Mouse (Mus musculus) gastrocnemius, adult 8-10 months (tissue): Measurements from ENCODE around the gene Gm45717. TPM values are rescaled to one million over a fixed set of nuclear protein-coding genes. Genes with fewer than 3 reads are reported as not detected.

Source experiments
- DNase-seq, 2 experiments: peaks; one replicate each; pipeline ENCODE4 v3.0.0; 2022; ENCODE audit warnings: low spot score in 2 of 2
- total RNA-seq, 4 experiments: library from RNA; stranded (reverse); gene quantifications; 2 replicates each; pipeline ENCODE4 v1.2.4; 2022

Gm45717 gene
- total RNA-seq, 4 experiments from 2014 or later = not detected

DNA sequence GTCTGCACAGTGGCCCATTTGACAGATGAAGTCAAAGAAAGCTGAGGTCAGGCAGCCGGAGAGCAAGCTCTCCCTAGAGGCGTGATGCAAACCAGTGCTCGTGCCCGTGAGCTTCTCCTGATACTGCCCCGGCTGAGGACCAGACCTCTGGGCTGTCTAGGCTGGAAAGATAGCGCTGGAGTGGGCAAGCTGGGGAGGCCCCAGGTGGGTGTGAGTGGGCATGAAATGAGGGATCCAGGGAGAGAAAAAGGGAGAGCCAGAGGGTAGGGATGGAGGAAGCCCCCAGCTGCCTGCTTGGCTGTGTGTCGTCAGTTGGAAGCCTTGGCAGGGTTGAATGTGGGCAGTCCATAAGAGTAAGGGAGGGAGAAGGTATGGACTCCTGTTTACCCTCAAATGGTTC is 11.5 kb downstream of the Gm45717 start:
- DNase-seq = no peak

- DNase-seq = no peak
Measured at GRCm38 (mm10) chr7:140943356-140943755, 12.4 kb downstream of the Gm45717 start.

DNA sequence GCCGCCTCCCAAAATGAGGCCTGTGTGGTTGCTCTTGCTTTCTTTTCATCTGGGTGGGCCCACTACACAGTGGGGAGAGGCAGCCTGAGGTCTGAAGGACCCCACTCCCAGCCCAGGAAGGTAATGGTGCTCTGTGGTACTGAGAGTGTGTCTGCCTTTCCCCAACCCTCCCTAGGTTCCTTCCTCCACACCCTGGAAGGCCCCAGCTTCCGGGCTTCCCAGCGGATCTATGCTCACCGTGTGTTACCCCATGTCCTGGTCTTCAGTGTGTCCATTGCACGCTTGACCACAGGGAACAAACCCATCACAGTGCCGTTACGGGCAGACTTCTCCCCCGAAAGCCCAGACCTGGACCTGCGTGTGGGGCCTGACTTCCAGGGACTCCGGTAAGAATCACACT is 12.9 kb downstream of the Gm45717 start:
- no peak for DNase-seq

- DNase-seq = no peak
Measured at GRCm38 (mm10) chr7:140942341-140942740, 13.4 kb downstream of the Gm45717 start.

DNA sequence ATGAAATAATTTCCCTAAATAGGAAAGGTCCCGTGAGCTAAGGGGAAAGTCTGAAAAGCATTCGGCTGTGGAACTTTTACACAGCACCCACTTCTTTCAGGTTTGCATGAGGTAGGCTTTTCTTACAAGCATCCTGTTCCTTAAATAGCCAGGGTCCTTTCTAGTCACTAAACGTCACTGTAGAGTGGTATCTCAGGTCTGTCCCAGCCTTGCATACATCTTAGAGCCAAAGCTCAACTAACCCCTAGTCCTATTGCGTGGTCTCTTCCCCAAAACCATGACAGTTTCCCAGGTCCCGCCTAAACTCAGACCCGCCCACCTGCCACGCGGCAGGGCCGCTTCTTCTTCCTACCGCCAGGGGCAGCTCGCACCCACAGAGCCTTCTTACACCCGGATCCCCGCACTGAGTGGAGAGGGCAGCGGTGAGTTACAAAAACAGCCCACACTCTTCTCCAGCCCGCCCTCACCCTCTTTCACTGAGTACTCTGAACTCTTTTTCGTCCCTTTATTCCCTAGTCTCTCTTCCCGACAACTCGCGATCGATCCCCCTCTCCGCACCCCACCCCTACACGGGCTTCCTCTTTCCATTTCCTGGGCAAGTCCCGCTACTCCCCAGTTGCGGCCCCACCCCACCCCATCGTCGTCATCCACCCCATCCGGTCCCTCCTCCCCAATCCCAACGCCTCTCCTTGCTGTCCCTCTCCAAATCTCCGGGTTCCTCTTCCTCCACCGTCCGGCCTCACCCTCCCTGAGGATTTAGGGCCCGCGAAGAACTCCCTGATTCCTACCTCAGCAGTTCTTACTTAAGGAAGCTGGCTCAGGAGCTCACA is 14.3 kb downstream of the Gm45717 start, which contains the start of gene Pgghg:
Gene Pgghg, plus strand, starts transcription at position 170 of the 830 bp plus-strand sequence.
- peak; percentile 71 to 77 for DNase-seq

- peak in 1 of 2 experiments; percentile 52 for DNase-seq
Measured at GRCm38 (mm10) chr7:140939669-140940171, 16.0 kb downstream of the Gm45717 start.

GRCm38 (mm10) chr7:140938896-140939295 is 16.8 kb downstream of the Gm45717 start:
- DNase-seq = no peak

DNA sequence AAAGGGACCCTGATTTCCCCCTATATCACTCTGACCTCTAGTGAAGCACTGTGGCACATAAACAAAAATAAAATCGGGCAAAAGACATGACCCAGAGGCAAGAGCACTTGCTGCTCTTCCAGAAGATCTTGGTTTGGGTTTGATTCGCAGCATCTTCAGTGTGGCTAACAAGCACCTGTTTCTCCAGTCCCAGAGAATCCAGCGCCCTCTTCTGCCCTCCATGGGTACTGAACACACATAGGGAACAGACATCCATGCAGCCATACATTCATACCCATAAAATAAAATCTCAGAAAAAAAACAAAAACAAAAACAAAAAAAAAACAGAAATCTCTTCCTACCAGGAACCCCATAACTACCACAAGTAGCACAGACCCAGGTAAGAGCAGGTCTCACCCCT is 17.3 kb downstream of the Gm45717 start:
- no peak for DNase-seq

DNA sequence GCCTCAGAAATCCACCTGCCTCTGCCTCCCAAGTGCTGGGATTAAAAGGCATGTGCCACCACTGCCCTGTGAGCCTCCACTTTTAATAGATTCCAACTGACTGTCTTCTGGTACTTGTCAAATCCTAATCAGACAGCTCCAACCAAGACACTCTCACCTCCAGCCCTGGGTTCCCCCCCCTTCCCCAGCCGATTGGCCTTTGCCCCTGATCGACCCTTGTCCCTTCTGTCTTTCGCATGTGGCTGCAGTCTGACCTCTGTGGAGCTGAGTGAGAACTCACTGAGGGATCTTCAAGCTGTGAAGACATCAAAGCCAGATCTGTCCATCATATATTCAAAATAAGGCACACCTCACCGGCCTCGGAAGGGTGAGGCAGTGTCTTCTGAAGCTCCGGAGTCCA is 28.6 kb downstream of the Gm45717 start:
- no peak for DNase-seq

DNA sequence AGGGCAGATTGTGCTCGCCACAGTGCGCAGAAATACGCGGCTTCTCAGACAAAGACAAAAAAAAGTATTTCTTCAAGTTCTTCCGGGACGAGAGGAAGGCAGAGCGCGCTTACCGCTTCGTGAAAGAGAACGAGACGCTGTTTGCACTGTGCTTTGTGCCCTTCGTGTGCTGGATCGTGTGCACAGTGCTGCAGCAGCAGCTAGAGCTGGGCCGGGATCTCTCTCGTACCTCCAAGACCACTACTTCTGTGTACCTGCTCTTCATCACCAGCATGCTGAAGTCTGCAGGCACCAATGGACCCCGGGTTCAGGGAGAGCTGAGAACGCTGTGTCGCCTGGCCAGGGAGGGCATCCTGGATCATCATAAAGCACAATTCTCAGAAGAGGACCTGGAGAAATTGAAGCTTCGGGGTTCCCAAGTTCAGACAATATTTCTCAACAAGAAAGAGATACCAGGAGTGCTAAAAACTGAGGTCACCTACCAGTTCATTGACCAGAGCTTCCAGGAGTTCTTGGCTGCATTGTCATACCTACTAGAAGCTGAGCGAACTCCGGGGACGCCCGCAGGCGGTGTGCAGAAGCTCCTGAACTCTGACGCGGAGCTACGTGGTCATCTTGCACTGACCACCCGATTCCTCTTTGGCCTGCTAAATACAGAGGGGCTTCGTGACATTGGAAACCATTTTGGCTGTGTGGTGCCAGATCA is 32.5 kb downstream of the Gm45717 start:
- no peak for DNase-seq

- DNase-seq = no peak
Measured at GRCm38 (mm10) chr7:140922398-140923069, 33.2 kb downstream of the Gm45717 start.

- DNase-seq = no peak
Measured at GRCm38 (mm10) chr7:140921225-140921975, 34.3 kb downstream of the Gm45717 start.

DNA sequence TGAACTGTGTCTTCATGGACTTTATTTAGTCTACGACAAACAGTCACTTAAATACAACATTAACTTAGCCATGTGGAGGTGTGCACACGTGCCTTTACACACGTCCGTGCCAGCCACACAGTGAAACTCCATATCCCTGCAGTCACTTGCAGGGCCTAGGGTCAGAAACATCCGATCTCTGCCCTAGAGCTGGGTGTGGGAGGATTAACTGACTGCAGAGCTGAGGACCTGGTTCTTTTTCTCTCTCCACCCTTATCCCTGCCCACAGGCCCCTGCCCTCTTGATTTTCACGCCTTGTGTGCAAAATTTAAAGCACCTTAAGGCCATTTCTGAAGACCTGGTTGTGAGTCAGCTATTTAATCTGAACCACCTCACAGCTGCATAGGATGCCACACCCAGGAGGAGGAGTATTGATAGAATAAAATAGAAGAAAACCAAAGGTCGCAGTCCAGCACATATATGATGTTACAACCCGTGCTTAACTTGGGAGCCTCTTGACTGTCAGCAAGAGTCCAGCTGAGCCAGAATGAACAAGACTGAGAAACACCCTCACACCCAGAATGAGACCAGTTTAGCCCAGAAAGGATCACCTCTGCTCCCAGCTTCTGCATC is 35.2 kb downstream of the Gm45717 start, which contains the start of gene Nlrp6:
Gene Nlrp6, plus strand, starts transcription at position 485 of the 612 bp plus-strand sequence.
- DNase-seq = no peak

DNA sequence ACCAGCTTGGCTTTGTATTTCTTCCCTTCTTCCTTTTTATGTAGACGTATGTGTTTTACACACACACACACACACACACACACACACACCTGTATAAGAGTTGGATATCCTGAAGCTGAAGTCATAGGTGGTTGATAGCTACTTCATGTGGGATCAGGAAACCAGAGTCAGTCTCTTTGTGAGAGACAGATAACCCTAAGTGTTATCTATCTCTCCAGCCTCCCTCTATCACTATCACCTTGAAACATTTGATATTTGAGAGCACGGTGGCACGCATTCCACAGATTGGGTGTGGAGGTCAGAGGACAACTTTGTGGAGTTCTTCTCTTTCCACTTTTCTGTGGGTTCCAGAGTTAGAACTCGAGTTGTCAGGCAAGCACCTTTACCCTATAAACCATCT is 35.8 kb downstream of the Gm45717 start:
- DNase-seq = no peak

DNA sequence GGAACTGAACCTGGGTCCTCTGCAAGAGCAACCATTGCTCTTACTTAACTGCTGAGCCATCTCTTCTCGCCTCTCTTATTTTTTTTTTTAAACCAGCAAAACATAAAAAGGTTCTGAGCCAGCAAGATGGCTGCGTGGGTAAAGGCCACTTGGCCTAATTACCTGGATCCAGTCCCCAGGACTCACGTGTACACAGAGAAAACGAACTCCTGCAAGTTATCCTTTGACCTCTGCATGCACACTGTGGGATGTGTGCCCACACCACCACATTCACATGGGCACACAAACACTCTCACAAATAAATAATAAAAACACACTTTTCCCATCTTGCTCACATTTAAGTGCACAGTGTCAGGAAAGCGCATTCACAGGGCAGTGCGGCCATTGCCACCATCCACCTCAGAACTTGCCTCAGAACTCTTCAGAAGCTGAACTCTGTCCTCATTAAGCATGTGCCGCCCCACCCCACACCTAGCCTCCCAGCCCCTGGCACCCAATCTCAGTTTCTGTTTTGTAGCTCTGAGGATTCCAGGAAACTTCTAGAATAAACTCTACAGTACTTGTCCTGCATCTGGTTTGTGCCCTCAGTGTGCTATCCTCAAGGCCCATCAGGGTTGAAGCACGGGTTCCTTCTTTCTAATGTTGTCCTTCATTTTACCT is 41.6 kb downstream of the Gm45717 start:
- DNase-seq = no peak

DNA sequence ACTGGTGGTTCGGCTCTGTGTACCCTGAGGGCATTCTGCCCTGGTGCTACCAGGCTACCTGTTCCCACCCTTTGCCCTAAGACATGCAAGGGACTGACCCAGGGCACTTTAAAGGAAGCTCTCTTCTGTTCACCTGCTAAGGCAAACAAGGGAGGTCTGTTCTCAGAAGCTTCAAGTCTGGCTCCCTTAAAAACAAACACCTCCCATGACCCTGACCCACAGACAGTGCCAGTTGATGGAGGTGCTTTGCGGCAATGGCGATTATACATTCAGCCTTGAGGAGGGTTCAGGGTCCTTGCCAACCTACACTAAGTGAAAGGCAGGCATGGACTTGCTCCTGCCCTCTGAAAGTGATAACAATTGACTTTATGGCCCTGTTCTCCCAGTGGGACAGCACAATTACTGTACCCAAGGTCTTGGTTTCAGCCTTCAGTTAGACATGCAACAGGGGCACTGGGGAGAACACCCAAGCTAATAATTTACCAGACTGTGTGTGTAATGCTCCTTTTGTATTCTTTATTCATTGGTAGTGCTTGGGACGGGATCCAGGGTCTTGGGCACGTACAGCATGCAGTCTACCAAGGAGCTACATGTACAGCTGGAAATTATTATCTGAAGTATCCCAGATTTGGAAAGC is 42.8 kb downstream of the Gm45717 start:
- no peak for DNase-seq

GRCm38 (mm10) chr7:140912293-140912692 is 43.4 kb downstream of the Gm45717 start:
- no peak for DNase-seq

GRCm38 (mm10) chr7:140908634-140909107 is 47.1 kb downstream of the Gm45717 start:
- peak in 1 of 2 experiments; percentile 44 for DNase-seq

DNA sequence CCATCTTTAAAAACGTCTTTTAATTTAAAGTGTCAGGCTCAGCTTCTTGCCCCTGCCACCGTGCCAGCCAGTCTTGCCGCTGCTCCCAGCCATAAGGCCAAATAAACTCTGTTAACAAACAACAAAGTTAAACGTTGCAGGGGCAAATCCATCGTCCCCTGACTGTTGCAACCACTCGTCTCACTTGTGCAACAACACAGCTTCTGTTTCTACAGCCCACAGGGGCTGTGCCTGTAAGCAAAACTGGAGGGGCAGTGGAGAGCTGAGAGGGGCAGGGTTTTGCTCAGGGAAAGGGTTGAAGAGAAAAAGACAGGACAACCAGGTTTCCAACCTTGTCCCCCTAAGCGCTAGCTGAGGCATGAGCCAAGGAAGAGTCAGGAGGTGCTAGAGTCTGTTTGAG is 47.6 kb downstream of the Gm45717 start:
- no peak for DNase-seq
